Mouse (Mus musculus) neural tube, embryonic 15.5 days (tissue): ENCODE measurements at regions not wholly inside any gene's neighbourhood (a gene's known extent, or its start where the extent isn't known, plus 50 kb on each side); places are given as distances from the start of the nearest gene placed in this dataset.
A peak's percentile ranks its signal among the peaks of the same experiment; 100 is the strongest.

Experiments
- ATAC-seq: fragments of 200-750 bp; cut with Nextera tagmentation; 2 replicates; pipeline ENCODE4 v1.8.0; 2017; ENCODE audit warnings: mild to moderate bottlenecking, moderate TSS enrichment, moderate library complexity; ENCODE audit not compliant: low FRiP score
- H3K27ac ChIP-seq: fragments of 300-500 bp; sonication (generic); replicated peaks from 2 replicates; pipeline ENCODE4 v1.5.1; 2015; ENCODE audit warnings: mild to moderate bottlenecking, inconsistent platforms
- H3K27me3 ChIP-seq: fragments of 300-500 bp; sonication (generic); replicated peaks from 2 replicates; pipeline ENCODE4 v1.6.1; 2015; ENCODE audit warnings: inconsistent platforms
- H3K36me3 ChIP-seq: fragments of 300-500 bp; sonication (generic); 2 replicates; pipeline ENCODE4 v1.6.1; 2015; ENCODE audit warnings: inconsistent platforms
- H3K4me1 ChIP-seq: fragments of 300-500 bp; sonication (generic); 2 replicates; pipeline ENCODE4 v1.6.1; 2015; ENCODE audit warnings: inconsistent platforms
- H3K4me2 ChIP-seq: fragments of 300-500 bp; sonication (generic); 2 replicates; pipeline ENCODE4 v1.6.1; 2015; ENCODE audit warnings: inconsistent platforms, mild to moderate bottlenecking, moderate library complexity
- H3K4me3 ChIP-seq: fragments of 300-500 bp; sonication (generic); replicated peaks from 2 replicates; pipeline ENCODE4 v1.5.1; 2015; ENCODE audit warnings: mild to moderate bottlenecking, inconsistent platforms
- H3K9ac ChIP-seq: fragments of 300-500 bp; sonication (generic); replicated peaks from 2 replicates; pipeline ENCODE4 v1.6.1; 2015; ENCODE audit warnings: mild to moderate bottlenecking, inconsistent platforms
- H3K9me3 ChIP-seq: fragments of 300-500 bp; sonication (generic); replicated peaks from 2 replicates; pipeline ENCODE4 v1.6.1; 2016; ENCODE audit warnings: inconsistent platforms
- WGBS: fragments of 180-500 bp; shearing (Covaris S2); methylation state at CpG from one replicate; pipeline ENCODE4 v1.1.7; 2015; ENCODE audit warnings: mixed read lengths; 5-methylcytosine and 5-hydroxymethylcytosine counted together

GRCm38 (mm10) chr14:47795062-47795461 lies 146.8 kb downstream of the Ktn1 start:
- H3K9me3 ChIP-seq: no peaks in the 10 kb centered on the region
- H3K27me3 ChIP-seq: no peaks in the 10 kb centered on the region
- H3K4me1 ChIP-seq: no peaks in the 10 kb centered on the region
- H3K9ac ChIP-seq: no peak overlapping the region
- H3K4me3 ChIP-seq: no peak overlapping the region
- no peak overlapping the region for H3K27ac ChIP-seq
- no peaks in the 10 kb centered on the region for H3K36me3 ChIP-seq
- WGBS: 92% methylated on average over 4 of the region's 4 CpGs
- H3K4me2 ChIP-seq: no peak overlapping the region
- ATAC-seq: no peak

GRCm38 (mm10) chr14:47798203-47798602 lies 150.0 kb downstream of the Ktn1 start:
- Histone ChIP-seq H3K36me3 (no peaks in the 10 kb centered on the region), H3K4me1 (no peaks in the 10 kb centered on the region), H3K4me3 (no peak overlapping the region), H3K27me3 (no peaks in the 10 kb centered on the region), H3K9ac (no peak overlapping the region), H3K27ac (no peak overlapping the region), H3K9me3 (no peaks in the 10 kb centered on the region), H3K4me2 (no peak overlapping the region)
- 89% methylated on average over 3 of the region's 3 CpGs for WGBS
- ATAC-seq: no peak

GRCm38 (mm10) chr14:47799564-47799963 lies 151.3 kb downstream of the Ktn1 start:
- WGBS: 50% methylated on average over 2 of the region's 2 CpGs
- no peaks in the 10 kb centered on the region for H3K4me1 ChIP-seq
- ATAC-seq: no peak
- no peak overlapping the region for H3K9ac ChIP-seq
- H3K27ac ChIP-seq: no peak overlapping the region
- no peaks in the 10 kb centered on the region for H3K9me3 ChIP-seq
- no peaks in the 10 kb centered on the region for H3K27me3 ChIP-seq
- H3K36me3 ChIP-seq: no peaks in the 10 kb centered on the region
- no peak overlapping the region for H3K4me3 ChIP-seq
- H3K4me2 ChIP-seq: no peak overlapping the region

- H3K27me3 ChIP-seq: no peaks in the 10 kb centered on the region
- WGBS: 28% methylated on average over 1 of the region's 1 CpGs
- peaks cover 25% of the 10 kb centered on the region for H3K4me1 ChIP-seq
- 0 out of 2 replicates have a peak overlapping the region, but pooled peaks have one; percentile 3 for H3K27ac ChIP-seq
- no peak overlapping the region for H3K4me2 ChIP-seq
- H3K36me3 ChIP-seq: no peaks in the 10 kb centered on the region
- peak; percentile 51; the same call in 1 of the 2 replicates for ATAC-seq
- no peak overlapping the region for H3K9ac ChIP-seq
- no peak overlapping the region for H3K4me3 ChIP-seq
- H3K9me3 ChIP-seq: no peaks in the 10 kb centered on the region
Measured at GRCm38 (mm10) chr14:47805202-47805601, 157.0 kb downstream of the Ktn1 start.

GRCm38 (mm10) chr14:47805771-47806535 lies 157.7 kb downstream of the Ktn1 start:
- H3K9me3 ChIP-seq: no peaks in the 10 kb centered on the region
- peak; percentile 73; the same call in 1 of the 2 replicates for ATAC-seq
- WGBS: 10% methylated on average over 9 of the region's 9 CpGs
- H3K27ac ChIP-seq: no peak overlapping the region; the same call in 1 of the 2 replicates
- H3K4me3 ChIP-seq: no peak overlapping the region
- no peak overlapping the region for H3K4me2 ChIP-seq
- H3K27me3 ChIP-seq: no peaks in the 10 kb centered on the region
- H3K36me3 ChIP-seq: no peaks in the 10 kb centered on the region
- peaks cover 25% of the 10 kb centered on the region for H3K4me1 ChIP-seq
- H3K9ac ChIP-seq: no peak overlapping the region

GRCm38 (mm10) chr14:47808097-47808910 lies 160.1 kb downstream of the Ktn1 start:
- H3K4me2 ChIP-seq: no peak overlapping the region
- H3K36me3 ChIP-seq: no peaks in the 10 kb centered on the region
- H3K4me1 ChIP-seq: peaks cover 25% of the 10 kb centered on the region
- H3K27me3 ChIP-seq: no peaks in the 10 kb centered on the region
- H3K4me3 ChIP-seq: no peak overlapping the region
- no peak overlapping the region for H3K9ac ChIP-seq
- 17% methylated on average over 10 of the region's 10 CpGs for WGBS
- H3K27ac ChIP-seq: no peak overlapping the region
- no peak for ATAC-seq
- no peaks in the 10 kb centered on the region for H3K9me3 ChIP-seq

GRCm38 (mm10) chr14:47818224-47818623 lies 170.0 kb downstream of the Ktn1 start:
- no peak for ATAC-seq
- Histone ChIP-seq H3K9ac (no peak overlapping the region), H3K27ac (no peak overlapping the region), H3K36me3 (no peaks in the 10 kb centered on the region), H3K4me2 (no peak overlapping the region), H3K4me3 (no peak overlapping the region), H3K9me3 (no peaks in the 10 kb centered on the region), H3K4me1 (peaks cover 10% of the 10 kb centered on the region), H3K27me3 (no peaks in the 10 kb centered on the region)
- whole genome bisulfite sequencing: 81% methylated on average over 3 of the region's 3 CpGs

- no peak overlapping the region for H3K4me2 ChIP-seq
- no peaks in the 10 kb centered on the region for H3K36me3 ChIP-seq
- H3K4me3 ChIP-seq: no peak overlapping the region
- WGBS: 74% methylated on average over 3 of the region's 3 CpGs
- H3K9ac ChIP-seq: no peak overlapping the region
- H3K9me3 ChIP-seq: no peaks in the 10 kb centered on the region
- H3K27ac ChIP-seq: no peak overlapping the region
- ATAC-seq: no peak
- no peaks in the 10 kb centered on the region for H3K27me3 ChIP-seq
- peaks cover 11% of the 10 kb centered on the region for H3K4me1 ChIP-seq
Measured at GRCm38 (mm10) chr14:47818641-47819040, 170.4 kb downstream of the Ktn1 start.

GRCm38 (mm10) chr14:47820571-47821143 lies 172.4 kb downstream of the Ktn1 start:
- Histone ChIP-seq H3K9ac (no peak overlapping the region), H3K4me3 (no peak overlapping the region), H3K4me2 (no peak overlapping the region), H3K27me3 (no peaks in the 10 kb centered on the region), H3K9me3 (no peaks in the 10 kb centered on the region), H3K27ac (no peak overlapping the region), H3K4me1 (peaks cover 11% of the 10 kb centered on the region), H3K36me3 (no peaks in the 10 kb centered on the region)
- no peak for ATAC-seq
- 59% methylated on average over 13 of the region's 13 CpGs for WGBS

- Histone ChIP-seq H3K27ac (no peak overlapping the region), H3K4me3 (no peak overlapping the region), H3K27me3 (no peaks in the 10 kb centered on the region), H3K4me2 (no peak overlapping the region), H3K9me3 (no peaks in the 10 kb centered on the region), H3K4me1 (peaks cover 11% of the 10 kb centered on the region), H3K36me3 (no peaks in the 10 kb centered on the region), H3K9ac (no peak overlapping the region)
- WGBS: 58% methylated on average over 9 of the region's 9 CpGs
- ATAC-seq: no peak
Measured at GRCm38 (mm10) chr14:47823182-47823581, 174.9 kb downstream of the Ktn1 start.

GRCm38 (mm10) chr14:47823696-47824095 lies 175.4 kb downstream of the Ktn1 start:
- WGBS: 70% methylated on average over 8 of the region's 8 CpGs
- no peak for ATAC-seq
- no peak overlapping the region for H3K27ac ChIP-seq
- no peaks in the 10 kb centered on the region for H3K27me3 ChIP-seq
- no peaks in the 10 kb centered on the region for H3K36me3 ChIP-seq
- H3K9me3 ChIP-seq: no peaks in the 10 kb centered on the region
- H3K4me2 ChIP-seq: no peak overlapping the region
- H3K4me1 ChIP-seq: peaks cover 11% of the 10 kb centered on the region
- H3K9ac ChIP-seq: no peak overlapping the region
- H3K4me3 ChIP-seq: no peak overlapping the region
